Mouse (Mus musculus) olfactory bulb, adult 2 months (tissue): ENCODE results near the gene Lmnb2. TPM values are rescaled to one million over a fixed set of nuclear protein-coding genes. Genes with fewer than 3 reads are reported as not detected.
A peak's percentile ranks its signal among the peaks of the same experiment; 100 is the strongest.

Experiments
- H3K27ac ChIP-seq: fragments of 200-500 bp; 2 replicates; pipeline ENCODE4 v1.5.1; 2012; ENCODE audit warnings: low read depth, low read length; ENCODE audit not compliant: insufficient read depth
- H3K4me1 ChIP-seq: fragments of 200-500 bp; 2 replicates; pipeline ENCODE4 v1.6.1; 2012; ENCODE audit warnings: low read length; ENCODE audit not compliant: control insufficient read depth, insufficient read depth
- H3K4me3 ChIP-seq: fragments of 200-500 bp; 2 replicates; pipeline ENCODE4 v1.5.1; 2012; ENCODE audit warnings: mild to moderate bottlenecking, low read depth, low read length, moderate library complexity; ENCODE audit not compliant: insufficient read depth
- CTCF ChIP-seq: fragments of 200-500 bp; IDR thresholded peaks from 2 replicates; pipeline ENCODE4 v1.5.1; 2012; ENCODE audit warnings: low read depth, mild to moderate bottlenecking, low read length, moderate library complexity; ENCODE audit not compliant: insufficient read depth
- POLR2A ChIP-seq: fragments of 200-500 bp; IDR thresholded peaks from 2 replicates; pipeline ENCODE4 v1.6.1; 2012; ENCODE audit warnings: mild to moderate bottlenecking, low read depth, low read length, moderate library complexity; ENCODE audit not compliant: insufficient read depth
- WGBS: fragments of 180-500 bp; shearing (Covaris S2); methylation state at CpG from one replicate; pipeline ENCODE4 v1.1.7; 2018; 5-methylcytosine and 5-hydroxymethylcytosine counted together
- polyA plus RNA-seq: library from polyadenylated mRNA; stranded (reverse); fragments of >200 nt; gene quantifications from 2 replicates; pipeline ENCODE4 v1.2.4, GENCODE M21; 2012; ENCODE audit warnings: low replicate concordance; ENCODE audit not compliant: missing spikeins, insufficient read depth, insufficient read length

The Lmnb2 gene
- polyA plus RNA-seq, 1 experiment, result not detected

- WGBS, result 93% methylated on average over 11 of the region's 11 CpGs
- Histone ChIP-seq H3K4me1 (peaks cover 3% of the 10 kb centered on the region), H3K4me3 (no peak overlapping the region), H3K27ac (no peak overlapping the region)
- TF ChIP-seq CTCF (no peak), POLR2A (no peak)
These were observed 13.3 kb downstream of the Lmnb2 start for GRCm38 (mm10) chr10:80904709-80905108.

- Histone ChIP-seq H3K4me3 (no peak overlapping the region), H3K4me1 (peaks cover 9% of the 10 kb centered on the region), H3K27ac (no peak overlapping the region)
- whole genome bisulfite sequencing, result 84% methylated on average over 28 of the region's 28 CpGs
- TF ChIP-seq CTCF (no peak), POLR2A (no peak)
These were observed 13.9 kb downstream of the Lmnb2 start for GRCm38 (mm10) chr10:80904004-80904693.

- Histone ChIP-seq H3K4me3 (no peak overlapping the region), H3K27ac (no peak overlapping the region), H3K4me1 (peaks cover 16% of the 10 kb centered on the region)
- 92% methylated on average over 10 of the region's 10 CpGs for WGBS
- TF ChIP-seq POLR2A, result no peak
These were observed 14.8 kb downstream of the Lmnb2 start for GRCm38 (mm10) chr10:80903282-80903681.

- H3K27ac ChIP-seq, result no peak overlapping the region
- 93% methylated on average over 9 of the region's 9 CpGs for WGBS
- H3K4me3 ChIP-seq, result no peak overlapping the region
- peaks cover 24% of the 10 kb centered on the region for H3K4me1 ChIP-seq
- TF ChIP-seq CTCF (no peak), POLR2A (no peak)
These were observed 15.6 kb downstream of the Lmnb2 start for GRCm38 (mm10) chr10:80902273-80902940.

GRCm38 (mm10) chr10:80901409-80902272, 16.4 kb downstream of the Lmnb2 start:
- no peak for TF ChIP-seq POLR2A
- TF ChIP-seq CTCF, result no peak
- 87% methylated on average over 19 of the region's 19 CpGs for WGBS
- H3K4me3 ChIP-seq, result no peak overlapping the region
- H3K27ac ChIP-seq, result no peak overlapping the region
- H3K4me1 ChIP-seq, result peaks cover 29% of the 10 kb centered on the region

- Histone ChIP-seq H3K4me3 (peak within 1 kb of the TSS; percentile 68), H3K27ac (peak within 1 kb of the TSS; percentile 50), H3K4me1 (peaks cover 29% of the 10 kb centered on the region)
- under 1% methylated on average over 72 of the region's 72 CpGs for WGBS
- peak; percentile 50 for TF ChIP-seq POLR2A
- no peak for TF ChIP-seq CTCF
These were observed 17.5 kb downstream of the Lmnb2 start, which contains the start of gene Timm13 for GRCm38 (mm10) chr10:80900318-80901247. Gene Timm13 (minus strand): TSS chr10:80900969.

- no peak for TF ChIP-seq CTCF
- TF ChIP-seq POLR2A, result no peak
These were observed 18.3 kb downstream of the Lmnb2 start for GRCm38 (mm10) chr10:80899591-80900317.

More at GRCm38 (mm10) chr10:80899591-80900317, 18.3 kb downstream of the Lmnb2 start:
- Histone ChIP-seq H3K27ac (no peak overlapping the region), H3K4me1 (peaks cover 29% of the 10 kb centered on the region), H3K4me3 (peak overlapping the region; percentile 68)
- WGBS, result 14% methylated on average over 25 of the region's 25 CpGs
